Mouse (Mus musculus) layer of hippocampus, postnatal 10 days (tissue): ENCODE measurements at regions not wholly inside any gene's neighbourhood (a gene's known extent, or its start where the extent isn't known, plus 50 kb on each side); places are given as distances from the start of the nearest gene placed in this dataset.
"Not testable (repeated sequence)": the region's sequence is repeated elsewhere in the genome, so short reads cannot be mapped to it uniquely, and the experiment has no call there.

Experiments
- DNase-seq, 2 experiments: peaks; one replicate each; pipeline ENCODE4 v3.0.0; 2021; ENCODE audit warnings: low spot score in 2 of 2

- no peak for DNase-seq
Measured at GRCm38 (mm10) chr2:10990043-10990728, 181.7 kb upstream of the Prkcq start.

GRCm38 (mm10) chr2:10998798-10999197 lies 173.1 kb upstream of the Prkcq start:
- DNase-seq, result no peak

GRCm38 (mm10) chr2:10999217-10999618 lies 172.7 kb upstream of the Prkcq start:
- no peak for DNase-seq

- no peak for DNase-seq
Measured at GRCm38 (mm10) chr2:11005806-11006205, 166.1 kb upstream of the Prkcq start.

DNA sequence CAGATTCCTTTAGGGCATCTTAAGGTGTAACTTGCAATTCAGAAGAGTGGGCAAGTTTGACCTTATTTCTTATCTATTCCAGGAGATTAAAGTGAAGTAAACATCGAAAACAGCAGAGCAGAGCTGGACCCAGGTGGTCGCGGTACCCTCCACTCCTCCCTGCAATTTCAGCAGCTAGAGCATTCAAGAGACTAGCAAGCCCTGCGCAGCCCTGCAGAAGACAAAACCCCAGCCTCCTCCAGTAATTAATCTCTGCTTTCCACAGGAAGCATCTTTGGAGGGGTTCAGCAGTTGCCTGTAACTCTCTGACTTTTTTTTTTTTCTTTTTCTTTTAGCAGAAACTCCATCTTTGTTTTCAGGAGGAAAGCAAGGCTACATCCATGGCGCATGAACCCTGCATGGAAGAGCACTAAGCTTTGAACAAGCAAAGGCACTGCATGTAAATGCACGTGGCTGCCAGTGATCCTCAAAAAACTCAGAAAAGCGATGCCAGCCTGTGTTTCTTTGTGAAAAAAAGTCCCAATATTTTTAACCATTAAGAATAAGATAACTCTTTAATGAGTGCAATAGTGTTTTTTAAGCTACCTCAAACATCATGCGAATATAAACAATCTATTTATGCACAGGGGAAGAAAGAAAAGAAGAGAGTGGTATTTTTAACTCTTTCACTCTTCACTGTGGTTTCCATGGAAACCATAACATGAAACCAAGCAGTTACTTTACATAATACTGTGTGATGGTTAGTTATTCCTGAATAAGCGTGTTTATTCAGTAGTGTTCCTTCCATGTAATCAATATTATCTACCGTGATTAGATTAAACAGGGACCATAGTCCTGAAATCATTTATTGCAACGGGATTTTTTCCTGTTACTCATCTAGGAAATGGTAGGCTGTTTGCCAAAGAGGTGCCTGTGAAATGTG lies 160.6 kb upstream of the Prkcq start:
- no peak for DNase-seq

GRCm38 (mm10) chr2:11012312-11012860 lies 159.5 kb upstream of the Prkcq start:
- no peak for DNase-seq

DNA sequence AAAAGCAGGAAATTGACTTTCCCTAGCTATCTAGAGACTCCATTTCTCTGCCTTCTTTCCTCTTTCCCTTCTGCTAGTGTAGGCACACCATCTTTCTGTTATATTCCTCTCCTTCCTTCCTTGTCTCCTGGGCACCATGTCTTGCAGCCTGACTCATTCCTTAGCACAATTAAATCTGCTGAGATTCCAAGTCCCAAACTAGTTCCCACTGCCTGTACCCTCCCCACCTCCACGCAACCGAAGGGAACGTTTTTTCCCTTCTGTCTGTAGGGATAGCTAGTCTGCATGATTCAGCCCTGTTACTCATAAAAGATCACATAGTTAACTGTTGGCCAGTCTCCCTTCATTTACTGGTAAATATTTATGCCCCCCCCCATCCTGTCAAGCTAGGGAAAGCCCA lies 158.8 kb upstream of the Prkcq start:
- no peak for DNase-seq

DNA sequence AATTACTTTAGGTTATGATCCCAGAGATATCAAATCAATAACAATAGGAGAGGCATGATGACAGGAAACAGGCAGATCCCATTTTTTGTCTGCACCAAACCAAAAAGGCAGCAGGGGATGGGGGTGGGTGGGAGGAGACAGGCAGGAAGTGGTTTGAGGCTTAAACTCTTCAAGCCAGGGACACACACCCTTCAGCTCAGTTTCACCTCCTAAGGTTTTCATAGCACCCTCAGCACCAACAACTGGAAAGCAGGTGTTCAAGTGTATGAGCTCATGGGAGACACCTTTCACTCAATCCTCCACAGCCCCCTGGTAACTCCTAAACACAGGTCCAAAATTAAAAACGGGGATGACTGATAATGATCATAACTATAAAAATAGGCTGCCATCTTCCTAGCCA lies 155.5 kb upstream of the Prkcq start:
- no peak for DNase-seq

- no peak for DNase-seq
Measured at GRCm38 (mm10) chr2:11032891-11033290, 139.0 kb upstream of the Prkcq start.

- no peak for DNase-seq
Measured at GRCm38 (mm10) chr2:11034178-11034577, 137.7 kb upstream of the Prkcq start.

GRCm38 (mm10) chr2:11037343-11037742 lies 134.6 kb upstream of the Prkcq start:
- DNase-seq, result no peak

DNA sequence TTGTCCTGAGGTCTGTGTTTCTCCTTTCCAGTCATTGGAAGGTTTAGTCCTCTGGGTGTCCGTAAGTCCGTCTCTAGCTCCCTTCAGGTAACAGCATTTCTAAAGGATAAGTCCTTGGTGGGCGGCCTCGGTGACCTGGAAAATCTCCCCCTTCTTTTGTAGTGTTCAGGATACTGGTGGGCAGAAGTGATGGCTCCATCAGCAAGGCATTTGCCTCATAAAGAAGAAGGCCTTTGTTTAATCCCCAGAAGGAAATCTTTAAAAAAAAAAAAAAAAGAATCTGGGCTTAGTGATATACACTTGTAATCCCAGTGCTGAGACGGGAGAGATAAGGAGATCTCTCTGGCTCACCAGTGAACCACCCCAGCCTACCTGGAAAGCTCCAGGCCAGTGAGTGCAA lies 133.5 kb upstream of the Prkcq start:
- no peak for DNase-seq

DNA sequence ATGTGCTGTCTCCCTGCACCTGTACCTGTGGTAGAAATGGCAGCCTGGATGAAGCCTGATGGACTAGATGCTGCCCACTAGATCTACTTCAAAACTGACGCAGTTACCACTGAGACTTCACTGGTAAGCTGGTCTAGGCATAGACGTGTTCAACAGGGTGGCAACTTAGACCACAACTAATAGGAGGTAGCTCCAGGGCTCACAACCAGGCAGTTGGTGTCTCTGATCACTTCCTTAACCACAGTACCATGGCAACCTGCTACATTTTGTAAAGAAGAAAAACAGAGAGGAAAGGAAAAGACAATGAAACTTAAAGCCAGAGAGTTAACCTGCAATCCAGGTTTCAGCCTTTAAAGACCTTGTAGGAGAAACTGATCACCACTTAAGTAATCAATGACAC lies 131.9 kb upstream of the Prkcq start:
- no peak for DNase-seq

GRCm38 (mm10) chr2:11044727-11045274 lies 127.1 kb upstream of the Prkcq start:
- DNase-seq, result no peak

- DNase-seq, result no peak
Measured at GRCm38 (mm10) chr2:11051621-11052020, 120.3 kb upstream of the Prkcq start.

DNA sequence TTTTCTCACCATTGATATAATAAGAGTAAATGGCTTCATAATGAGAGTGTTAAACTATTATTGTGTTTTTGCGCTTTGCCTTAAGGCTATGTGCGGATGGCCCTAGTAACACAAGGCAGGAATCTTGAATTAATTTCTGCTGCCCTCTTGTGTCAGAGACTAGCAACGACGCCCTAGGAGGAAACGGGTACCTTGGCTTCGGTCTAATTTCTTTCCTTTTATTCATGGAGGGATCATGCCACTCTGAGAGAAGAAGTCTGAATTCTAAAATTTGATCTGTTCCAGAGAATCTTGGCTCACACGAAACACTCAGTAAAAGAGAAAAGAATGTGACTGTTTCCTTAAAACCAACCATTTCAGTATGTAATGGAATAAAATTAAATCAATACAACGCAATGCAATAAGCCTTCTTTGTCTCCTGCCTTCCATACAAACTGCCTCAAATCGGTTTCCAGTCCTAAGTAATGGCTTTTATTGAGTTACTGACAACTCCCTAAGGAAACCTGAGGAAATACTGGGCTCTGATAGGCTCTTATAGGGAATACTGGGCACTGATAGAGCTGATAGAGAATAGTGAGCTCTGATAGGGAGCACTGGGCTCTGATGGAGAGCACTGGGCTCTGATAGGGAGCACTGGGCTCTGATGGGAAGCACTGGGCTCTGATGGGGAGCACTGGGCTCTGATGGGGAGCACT lies 112.0 kb upstream of the Prkcq start:
- DNase-seq, result peak; percentile 66 to 77

- DNase-seq, result no peak
Measured at GRCm38 (mm10) chr2:11067384-11067783, 104.5 kb upstream of the Prkcq start.

DNA sequence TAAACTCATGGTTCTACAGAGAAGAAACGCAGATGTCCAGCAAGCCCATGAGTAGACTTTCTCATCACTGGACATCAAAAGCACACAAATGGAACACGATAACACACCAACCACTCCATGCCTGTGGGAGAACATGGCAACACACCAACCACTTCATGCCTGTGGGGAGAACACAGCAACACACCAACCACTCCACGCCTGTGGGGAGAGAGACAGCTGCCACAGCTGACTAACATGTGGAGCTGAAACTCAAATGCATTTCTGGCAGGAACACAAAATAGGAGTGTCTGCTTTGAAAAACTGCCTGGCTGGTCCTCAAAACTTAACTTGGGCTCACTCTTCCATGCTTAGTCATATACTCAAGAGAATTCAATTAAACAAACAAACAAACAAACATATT lies 88.4 kb upstream of the Prkcq start:
- no peak for DNase-seq

DNA sequence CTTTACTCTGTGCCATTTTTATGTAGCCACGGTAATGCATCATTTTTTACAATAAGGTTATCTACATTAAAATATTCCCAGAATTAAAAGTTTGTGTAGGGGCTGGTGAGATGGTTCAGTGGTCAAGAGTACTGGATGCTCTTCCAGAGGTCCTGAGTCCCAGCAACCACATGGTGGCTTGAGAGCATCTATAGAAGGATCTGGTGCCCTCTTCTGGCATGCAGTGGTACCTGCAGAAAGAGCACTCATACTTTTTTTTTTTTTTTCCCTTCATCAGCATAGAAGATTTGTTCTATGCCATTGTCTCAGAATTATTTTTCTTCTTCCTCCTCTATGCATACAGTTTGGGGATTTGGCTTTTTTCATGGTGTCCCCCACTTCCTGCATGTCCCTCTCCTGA lies 84.9 kb upstream of the Prkcq start:
- peak; percentile 20 to 22 for DNase-seq

GRCm38 (mm10) chr2:11099834-11100622 lies 71.9 kb upstream of the Prkcq start:
- DNase-seq, result not testable (repeated sequence)

DNA sequence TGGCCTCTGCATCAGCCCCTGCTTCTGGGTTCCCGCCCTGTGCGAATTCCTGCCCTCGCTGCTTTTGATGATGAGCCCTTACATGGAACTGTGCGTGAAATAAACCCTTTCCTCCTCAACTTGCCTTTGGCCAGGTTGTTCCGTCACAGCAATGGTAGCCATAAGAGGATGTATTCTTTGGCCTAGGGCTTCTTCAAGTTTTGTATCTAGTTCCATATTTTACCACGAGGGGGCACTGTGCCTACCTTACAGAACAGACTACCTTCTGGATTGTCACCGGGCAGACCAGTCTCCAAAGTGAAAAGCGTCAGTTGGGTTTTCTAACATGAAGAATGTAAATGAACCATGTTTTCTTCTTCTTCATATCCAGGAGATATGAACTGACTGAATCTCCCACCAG lies 58.7 kb upstream of the Prkcq start:
- DNase-seq, result peak; percentile 21 to 56
